Mouse (Mus musculus): Measurements from ENCODE around the gene Phka1. TPM values are rescaled to one million over a fixed set of nuclear protein-coding genes. Genes with fewer than 3 reads are reported as not detected.
"Not testable (repeated sequence)": the region's sequence is repeated elsewhere in the genome, so short reads cannot be mapped to it uniquely, and the experiment has no call there.

The Phka1 gene
- 4.0 and 4.9 TPM in 2 replicates for polyA plus RNA-seq (2012; ENCODE audit: insufficient read depth, insufficient read length, missing spikeins)

DNA sequence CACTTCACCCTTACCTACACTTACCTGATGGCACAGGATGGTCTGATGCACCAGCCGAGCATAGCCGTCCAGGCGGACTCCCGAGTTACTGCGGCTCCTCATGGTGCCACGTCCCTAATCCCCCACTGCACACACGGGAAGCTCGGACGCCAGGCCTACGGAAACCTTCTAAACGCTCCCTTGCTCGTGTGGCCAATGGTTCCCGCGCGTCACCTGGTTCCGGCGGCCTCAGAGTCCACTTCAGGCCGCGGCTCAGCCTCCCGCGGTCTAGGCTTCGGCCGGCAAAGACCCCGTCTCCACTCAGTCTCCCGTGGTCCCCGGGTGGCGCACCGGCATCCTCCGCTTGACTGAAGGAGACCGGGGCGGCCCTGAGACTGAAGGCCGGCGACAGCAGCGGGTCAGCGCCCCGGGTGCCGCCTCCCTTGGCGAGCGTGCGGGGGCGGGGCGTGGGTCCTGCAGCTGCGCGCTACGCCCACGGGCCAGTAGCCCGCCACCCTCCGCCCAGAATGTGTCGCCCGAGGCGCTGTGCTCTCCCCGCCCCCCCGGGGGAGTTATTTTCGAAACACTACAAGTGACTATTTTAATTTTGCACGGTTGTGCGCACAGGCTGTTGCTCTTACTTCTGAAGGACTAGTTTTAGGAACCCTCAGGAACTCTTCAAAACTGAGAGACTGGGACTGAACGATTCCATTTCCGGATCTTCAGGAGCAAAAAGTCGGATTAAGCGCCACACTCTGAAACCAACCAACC is at the start of gene Phka1:
TSS of gene Phka1 (minus strand) at position 424 of the 750 bp plus-strand sequence.
- Histone ChIP-seq H3K4me1 (ENCODE audit: control insufficient read depth, insufficient read depth, low read length) (peaks cover 5% of the 10 kb centered on the region), H3K27ac (ENCODE audit: insufficient read depth, low read depth, low read length) (peak within 1 kb of the TSS; percentile 85), H3K4me3 (ENCODE audit: insufficient read depth, low read length) (peak within 1 kb of the TSS; percentile 89)
- TF ChIP-seq POLR2A (IDR thresholded peaks at IDR 0.05; ENCODE audit: borderline replicate concordance, low read depth, low read length) (no peak), CTCF (IDR thresholded peaks at IDR 0.05; ENCODE audit: low read depth, low read length) (no peak)

DNA sequence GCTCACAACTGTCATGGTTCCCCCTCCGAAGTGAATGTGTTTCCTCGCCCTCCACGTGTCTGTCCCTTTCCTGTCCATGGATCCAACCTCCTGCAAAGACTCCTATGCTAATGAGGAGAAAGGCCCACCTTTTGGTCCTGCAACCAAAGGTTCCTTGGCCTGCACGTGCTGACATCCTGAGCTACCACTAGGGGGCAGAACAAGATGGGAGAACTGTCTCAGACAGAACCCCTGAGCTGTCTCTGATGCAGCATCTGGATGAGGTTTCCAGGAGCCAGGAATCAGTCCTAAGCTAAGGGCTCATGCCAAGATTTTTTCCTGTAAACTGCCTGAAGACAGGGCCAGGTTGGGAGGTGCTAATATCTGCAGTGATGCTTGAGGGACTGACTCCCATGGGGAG is 45.2 kb upstream of the Phka1 start:
- H3K4me1 ChIP-seq (ENCODE audit: control insufficient read depth, insufficient read depth, low read length); H3K27ac ChIP-seq (ENCODE audit: insufficient read depth, low read depth, low read length); H3K4me3 ChIP-seq (ENCODE audit: insufficient read depth, low read length): not testable (repeated sequence)

DNA sequence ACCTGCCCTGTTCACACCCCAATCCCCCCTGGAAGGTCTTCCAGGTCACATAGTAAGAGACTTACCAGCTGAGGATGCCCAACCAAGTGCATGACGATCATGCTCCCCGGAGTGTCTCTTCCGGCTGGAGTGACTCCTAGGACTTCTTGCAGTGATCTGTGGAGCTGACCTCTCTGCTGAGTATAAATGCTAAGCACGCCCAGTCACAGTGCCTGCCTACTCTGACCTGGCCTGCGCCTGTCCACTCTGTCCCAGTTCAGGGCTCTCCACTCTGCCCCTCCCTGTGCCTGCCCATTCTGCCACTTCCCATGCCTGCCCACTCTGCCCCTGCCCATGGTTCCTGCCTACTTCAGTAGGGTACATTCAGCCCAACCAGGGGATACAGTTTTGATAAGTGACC is 42.8 kb upstream of the Phka1 start, which contains the start of gene Gm3880:
TSS of gene Gm3880 (minus strand) at position 101 of the 400 bp plus-strand sequence.
- H3K4me1 ChIP-seq (ENCODE audit: control insufficient read depth, insufficient read depth, low read length); H3K4me3 ChIP-seq (ENCODE audit: insufficient read depth, low read length); H3K27ac ChIP-seq (ENCODE audit: insufficient read depth, low read depth, low read length): not testable (repeated sequence)

DNA sequence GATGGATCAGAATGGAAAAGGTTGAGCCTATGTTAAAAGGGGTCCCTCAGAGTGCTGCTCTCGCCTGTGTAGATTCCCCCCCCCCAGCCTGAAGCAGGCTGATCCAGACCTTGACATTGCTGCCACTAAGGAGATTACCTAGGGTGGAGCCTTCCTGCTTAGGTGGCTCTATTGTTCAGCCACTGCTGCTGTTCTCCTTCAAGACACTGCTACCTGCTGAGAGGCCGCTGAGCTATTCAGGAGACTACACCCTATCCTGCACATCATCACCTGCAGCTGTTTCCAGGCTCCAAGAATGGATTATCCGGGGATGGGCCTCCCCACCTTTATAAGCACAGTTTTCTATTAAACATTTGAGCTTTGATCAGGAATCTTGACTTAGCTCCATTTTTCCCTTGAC is 40.7 kb upstream of the Phka1 start:
- H3K4me1 ChIP-seq (ENCODE audit: control insufficient read depth, insufficient read depth, low read length); H3K27ac ChIP-seq (ENCODE audit: insufficient read depth, low read depth, low read length); H3K4me3 ChIP-seq (ENCODE audit: insufficient read depth, low read length): not testable (repeated sequence)

DNA sequence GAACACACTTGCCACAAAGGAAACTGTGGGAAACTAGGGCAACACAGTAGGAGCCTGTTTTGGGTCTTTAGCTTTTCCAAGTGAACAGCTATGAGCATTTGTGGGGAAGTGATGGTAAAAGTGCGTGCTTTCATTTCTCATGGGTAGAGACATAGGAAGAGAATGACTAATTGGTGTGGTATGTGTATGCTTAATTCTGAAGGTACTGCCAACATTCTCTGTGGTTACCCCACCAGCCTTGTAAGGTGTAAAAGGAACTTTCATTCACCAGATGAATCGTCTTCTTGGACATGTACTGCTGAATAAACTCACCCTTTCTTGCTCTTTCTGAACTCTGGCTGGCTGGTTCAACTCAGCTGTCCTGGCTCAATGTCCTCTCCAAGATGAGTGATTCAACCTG is 22.6 kb upstream of the Phka1 start:
- no peak overlapping the region for H3K4me3 ChIP-seq (ENCODE audit: insufficient read depth, low read length)
- TF ChIP-seq CTCF (IDR thresholded peaks at IDR 0.05; ENCODE audit: low read depth, low read length) (no peak), POLR2A (IDR thresholded peaks at IDR 0.05; ENCODE audit: borderline replicate concordance, low read depth, low read length) (no peak)
- H3K27ac ChIP-seq (ENCODE audit: insufficient read depth, low read depth, low read length): no peak overlapping the region

DNA sequence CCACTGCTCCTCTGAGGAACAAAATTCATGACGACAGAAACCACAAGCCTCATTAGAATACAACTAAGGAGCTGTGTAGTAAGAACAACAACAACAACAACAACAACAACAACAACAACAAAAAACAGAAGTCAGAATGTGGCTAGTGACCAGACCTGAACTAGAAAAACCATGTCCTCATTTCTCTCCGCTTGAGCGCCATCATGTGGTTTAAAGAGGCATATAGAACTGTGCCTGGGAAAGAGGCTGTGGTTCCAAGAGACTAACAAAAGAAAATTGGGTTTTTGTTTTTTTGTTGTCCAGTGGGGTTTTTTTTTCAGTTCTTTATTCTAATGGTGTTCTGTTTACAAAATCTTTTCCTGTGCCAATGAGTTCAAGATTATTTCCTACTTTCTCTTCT is 16.7 kb upstream of the Phka1 start:
- TF ChIP-seq CTCF (IDR thresholded peaks at IDR 0.05; ENCODE audit: low read depth, low read length) (no peak), POLR2A (IDR thresholded peaks at IDR 0.05; ENCODE audit: borderline replicate concordance, low read depth, low read length) (no peak)
- Histone ChIP-seq H3K4me1 (ENCODE audit: control insufficient read depth, insufficient read depth, low read length) (no peaks in the 10 kb centered on the region), H3K4me3 (ENCODE audit: insufficient read depth, low read length) (no peak overlapping the region), H3K27ac (ENCODE audit: insufficient read depth, low read depth, low read length) (no peak overlapping the region)

More for the DNA sequence above, 22.6 kb upstream of the Phka1 start:
- H3K4me1 ChIP-seq (ENCODE audit: control insufficient read depth, insufficient read depth, low read length): no peaks in the 10 kb centered on the region

DNA sequence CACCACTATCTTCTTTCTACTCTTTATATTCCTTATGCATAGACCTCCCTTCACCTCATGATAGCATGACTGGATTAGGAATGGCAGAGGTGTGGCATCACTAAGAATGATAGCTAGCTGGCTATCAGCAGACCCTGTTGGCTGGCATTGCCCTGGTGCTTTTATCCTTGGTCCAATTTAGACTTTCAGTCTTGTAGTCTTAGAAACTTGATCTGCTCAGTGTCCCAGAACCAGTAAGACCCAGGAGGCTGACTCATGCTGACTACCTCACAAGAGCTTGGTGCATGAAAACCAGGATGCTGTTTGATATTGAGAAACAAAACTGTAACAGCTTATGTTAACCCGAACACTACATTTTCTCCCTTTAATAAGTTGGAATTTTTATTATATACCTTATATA is 1.6 kb upstream of the Phka1 start:
- TF ChIP-seq POLR2A (IDR thresholded peaks at IDR 0.05; ENCODE audit: borderline replicate concordance, low read depth, low read length) (no peak), CTCF (IDR thresholded peaks at IDR 0.05; ENCODE audit: low read depth, low read length) (no peak)

DNA sequence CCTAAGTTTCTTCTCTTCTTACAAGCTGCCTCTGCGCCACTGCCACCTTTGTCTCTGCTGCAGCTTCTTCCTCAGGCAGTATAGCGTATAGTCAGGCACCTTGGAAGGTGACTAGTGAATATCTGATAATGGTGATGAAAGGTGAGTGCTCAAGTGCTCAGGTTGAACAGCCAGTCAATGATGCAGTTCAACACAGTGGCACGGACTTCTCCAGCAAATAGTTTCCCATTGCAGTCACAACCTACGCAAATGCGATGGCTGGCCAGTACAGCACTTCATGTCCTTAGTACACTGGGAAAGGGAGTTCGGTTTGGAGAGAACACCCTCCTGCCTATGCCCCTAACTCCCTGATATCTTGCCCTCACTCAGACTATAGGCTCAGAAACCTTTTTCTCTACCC is 1.1 kb upstream of the Phka1 start:
- TF ChIP-seq POLR2A (IDR thresholded peaks at IDR 0.05; ENCODE audit: borderline replicate concordance, low read depth, low read length) (no peak), CTCF (IDR thresholded peaks at IDR 0.05; ENCODE audit: low read depth, low read length) (no peak)
- peak overlapping the region; percentile 89 for H3K4me3 ChIP-seq (ENCODE audit: insufficient read depth, low read length)
- peaks cover 5% of the 10 kb centered on the region for H3K4me1 ChIP-seq (ENCODE audit: control insufficient read depth, insufficient read depth, low read length)
- H3K27ac ChIP-seq (ENCODE audit: insufficient read depth, low read depth, low read length): peak overlapping the region; percentile 85

More for the DNA sequence above, 1.6 kb upstream of the Phka1 start:
- no peak overlapping the region for H3K27ac ChIP-seq (ENCODE audit: insufficient read depth, low read depth, low read length)
- H3K4me3 ChIP-seq (ENCODE audit: insufficient read depth, low read length): no peak overlapping the region
- H3K4me1 ChIP-seq (ENCODE audit: control insufficient read depth, insufficient read depth, low read length): peaks cover 5% of the 10 kb centered on the region

DNA sequence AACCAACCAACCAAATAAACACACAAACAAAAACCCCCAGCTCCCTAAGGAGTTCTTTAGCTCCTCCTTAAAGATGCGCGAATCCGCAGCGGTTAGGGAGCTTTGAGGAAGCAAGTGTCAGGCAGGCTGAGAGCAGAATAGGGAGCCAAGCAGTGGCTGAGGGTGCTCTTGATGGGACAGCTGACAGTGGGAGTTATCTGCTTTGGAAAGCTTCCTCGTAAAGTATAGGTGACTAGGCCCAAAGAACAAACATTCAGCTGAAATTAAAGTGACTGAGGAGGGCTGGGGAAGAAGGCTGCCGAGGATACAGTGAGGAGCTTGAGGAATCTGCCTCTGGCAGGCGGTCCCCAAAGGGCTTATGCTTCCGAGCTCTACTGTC is 516 bp upstream of the Phka1 start:
- H3K4me1 ChIP-seq (ENCODE audit: control insufficient read depth, insufficient read depth, low read length): peaks cover 5% of the 10 kb centered on the region
- TF ChIP-seq CTCF (IDR thresholded peaks at IDR 0.05; ENCODE audit: low read depth, low read length) (no peak), POLR2A (IDR thresholded peaks at IDR 0.05; ENCODE audit: borderline replicate concordance, low read depth, low read length) (no peak)
- H3K4me3 ChIP-seq (ENCODE audit: insufficient read depth, low read length): peak overlapping the region; percentile 89
- peak overlapping the region; percentile 85 for H3K27ac ChIP-seq (ENCODE audit: insufficient read depth, low read depth, low read length)

DNA sequence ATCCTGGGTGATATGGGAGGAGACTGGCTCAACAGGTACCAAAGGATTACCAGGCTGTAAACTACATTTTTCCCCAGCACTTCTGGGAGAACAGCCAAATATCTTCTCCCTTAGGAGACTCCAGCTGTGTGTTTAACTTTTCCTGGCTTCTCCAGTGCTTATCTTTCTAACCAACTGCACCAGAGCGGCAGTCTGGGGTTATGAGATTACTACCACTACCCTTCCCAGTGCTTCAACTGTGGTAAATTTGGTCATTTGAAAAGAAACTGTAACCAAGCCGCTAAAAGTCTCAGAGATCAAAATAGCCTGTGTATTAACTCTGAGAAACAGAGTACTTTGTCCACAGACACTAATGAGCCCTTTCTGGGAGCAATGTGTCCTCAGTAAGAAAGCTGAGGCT is 42.8 kb downstream of the Phka1 start:
- TF ChIP-seq CTCF (IDR thresholded peaks at IDR 0.05; ENCODE audit: low read depth, low read length) (no peak), POLR2A (IDR thresholded peaks at IDR 0.05; ENCODE audit: borderline replicate concordance, low read depth, low read length) (no peak)
- no peak overlapping the region for H3K4me3 ChIP-seq (ENCODE audit: insufficient read depth, low read length)
- no peak overlapping the region for H3K27ac ChIP-seq (ENCODE audit: insufficient read depth, low read depth, low read length)
- no peaks in the 10 kb centered on the region for H3K4me1 ChIP-seq (ENCODE audit: control insufficient read depth, insufficient read depth, low read length)

DNA sequence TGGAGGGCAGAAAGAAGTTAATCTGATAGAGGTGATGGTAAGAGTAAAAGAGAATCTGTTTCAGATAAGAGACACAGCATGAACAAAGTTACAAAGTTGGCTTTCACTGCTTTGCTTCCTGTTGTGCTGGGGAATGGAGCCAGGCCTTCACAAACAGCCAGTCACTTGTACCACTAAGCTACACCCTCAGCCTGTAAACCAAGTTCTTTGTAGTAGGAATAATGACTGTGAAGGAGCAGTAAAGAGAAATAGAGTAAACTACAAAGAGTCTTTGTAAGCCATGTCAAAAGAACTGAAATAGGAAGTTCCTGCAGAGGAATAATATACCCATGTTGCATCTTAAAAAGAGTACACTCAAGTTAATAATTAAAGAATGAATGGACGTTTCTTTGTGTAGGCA is 55.5 kb downstream of the Phka1 start:
- TF ChIP-seq POLR2A (IDR thresholded peaks at IDR 0.05; ENCODE audit: borderline replicate concordance, low read depth, low read length) (no peak), CTCF (IDR thresholded peaks at IDR 0.05; ENCODE audit: low read depth, low read length) (no peak)
- H3K4me3 ChIP-seq (ENCODE audit: insufficient read depth, low read length): no peak overlapping the region
- no peaks in the 10 kb centered on the region for H3K4me1 ChIP-seq (ENCODE audit: control insufficient read depth, insufficient read depth, low read length)
- no peak overlapping the region for H3K27ac ChIP-seq (ENCODE audit: insufficient read depth, low read depth, low read length)
